In the genomic region with DNA sequence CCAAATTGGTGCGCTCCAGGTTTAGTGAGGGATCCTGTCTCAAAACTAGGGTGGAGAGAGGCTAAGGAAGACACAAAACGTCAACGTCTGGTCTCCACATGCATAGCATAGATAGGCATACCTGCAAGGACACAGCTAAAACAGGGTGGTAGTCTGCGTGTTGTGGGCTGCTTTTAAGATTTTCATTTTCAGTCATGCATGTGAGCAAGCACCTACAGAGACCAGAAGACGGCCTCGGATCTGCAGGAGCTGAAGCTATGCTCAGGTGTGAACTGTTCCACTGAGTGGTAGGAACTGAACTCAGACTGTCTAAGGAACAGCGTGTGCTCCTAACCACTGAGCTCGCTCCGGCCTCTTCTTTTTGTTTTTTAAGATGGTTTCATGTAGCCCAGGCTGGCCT, we compare ENCODE assay signal across 21 mouse cellular contexts. TPM values are rescaled to one million over a fixed set of nuclear protein-coding genes. Genes with fewer than 3 reads are reported as not detected.
DNase-seq lines count a peak whose midpoint lies in the region; ATAC-seq and TF ChIP-seq lines count a peak whose summit lies in the region.
"Had no signal": no experiment of that assay in that cellular context is flagged by ENCODE, and none has a peak within 500 bp of the region (broad histone marks: within the 10 kb centered on the region; RNA-seq: fewer than 3 reads in every experiment).

No protein-coding gene starts in this region.

- dilution Hi-C loops in CH12.LX (cut with MboI; ENCODE audit: extremely low pct_ligation_motif_present, extremely low pct_unique_long_range_greater_than_20kb, low sequenced_read_pairs), result no loop called here

- H3K27ac ChIP-seq in midbrain, embryonic 11.5 days (ENCODE audit: low read depth, low read length), result no peak overlapping the region
- H3K27ac ChIP-seq in midbrain, embryonic 16.5 days (ENCODE audit: low read length), result no peak overlapping the region
- H3K27ac ChIP-seq in CH12.LX (ENCODE audit: insufficient read depth, low read depth), result 0 out of 2 replicates have a peak overlapping the region, but pooled peaks have one; percentile 21
- H3K27ac ChIP-seq in macrophage, result 0 out of 2 replicates have a peak overlapping the region, but pooled peaks have one; percentile 40
- no peak overlapping the region for H3K27ac ChIP-seq in forebrain, embryonic 15.5 days (replicated peaks)
- H3K27ac ChIP-seq: embryonic facial prominence, embryonic 10.5 days; embryonic facial prominence, embryonic 12.5 days; forebrain, embryonic 13.5 days had no signal

- 92% methylated on average over 9 of the region's 9 CpGs for WGBS in midbrain, embryonic 11.5 days
- 96% methylated on average over 9 of the region's 9 CpGs for WGBS in midbrain, embryonic 16.5 days
- 94% methylated on average over 9 of the region's 9 CpGs for WGBS in macrophage (ENCODE audit: missing documents)
- 96% methylated on average over 9 of the region's 9 CpGs for WGBS in forebrain, embryonic 15.5 days

- no peak for TF ChIP-seq RAD21 in CH12.LX (IDR thresholded peaks at IDR 0.05; ENCODE audit: low read depth, low read length)

- no peak for TF ChIP-seq CTCF in CH12.LX (conservative IDR thresholded peaks at IDR 0.05 in 1 of 2, IDR thresholded peaks at IDR 0.05 in 1 of 2; ENCODE audit: low read depth in 2 of 2, low read length in 2 of 2)

- ATAC-seq in midbrain, embryonic 11.5 days (ENCODE audit: low FRiP score), result no peak
- ATAC-seq in midbrain, embryonic 16.5 days, result no peak
- no peak for ATAC-seq in forebrain, embryonic 15.5 days (replicated peaks)
- ATAC-seq: CD4-positive, CD25-positive, alpha-beta regulatory T cell, adult 4 months; forebrain, embryonic 13.5 days; forebrain, embryonic 16.5 days had no signal

- H3K9ac ChIP-seq in midbrain, embryonic 11.5 days (ENCODE audit: low read length), result no peak overlapping the region
- no peak overlapping the region for H3K9ac ChIP-seq in midbrain, embryonic 16.5 days (ENCODE audit: low read depth, low read length)
- H3K9ac ChIP-seq in CH12.LX (ENCODE audit: insufficient read depth, low read depth), result 0 out of 2 replicates have a peak overlapping the region, but pooled peaks have one; percentile 11
- no peak overlapping the region for H3K9ac ChIP-seq in forebrain, embryonic 15.5 days (replicated peaks)
- H3K9ac ChIP-seq: embryonic facial prominence, embryonic 12.5 days; forebrain, embryonic 13.5 days had no signal

- H3K27me3 ChIP-seq in midbrain, embryonic 11.5 days (ENCODE audit: control insufficient read depth, insufficient read depth, low read length), result no peaks in the 10 kb centered on the region
- H3K27me3 ChIP-seq in midbrain, embryonic 16.5 days (ENCODE audit: control insufficient read depth, insufficient read depth, low read depth, low read length), result no peaks in the 10 kb centered on the region
- H3K27me3 ChIP-seq in CH12.LX (replicated peaks), result no peaks in the 10 kb centered on the region
- H3K27me3 ChIP-seq in forebrain, embryonic 15.5 days, result no peaks in the 10 kb centered on the region
- H3K27me3 ChIP-seq: embryonic facial prominence, embryonic 12.5 days; forebrain, embryonic 13.5 days had no signal

- in situ Hi-C loops in CH12.LX (cut with MboI; ENCODE audit: low pct_ligation_motif_present, low pct_unique_long_range_greater_than_20kb, low sequenced_read_pairs), result no loop called here

- no peaks in the 10 kb centered on the region for H3K9me3 ChIP-seq in midbrain, embryonic 11.5 days (ENCODE audit: control insufficient read depth, low read length)
- no peaks in the 10 kb centered on the region for H3K9me3 ChIP-seq in midbrain, embryonic 16.5 days (replicated peaks; ENCODE audit: control insufficient read depth, low read length, poor library complexity, severe bottlenecking)
- no peaks in the 10 kb centered on the region for H3K9me3 ChIP-seq in CH12.LX (replicated peaks; ENCODE audit: low read length)
- no peaks in the 10 kb centered on the region for H3K9me3 ChIP-seq in forebrain, embryonic 15.5 days
- H3K9me3 ChIP-seq: embryonic facial prominence, embryonic 10.5 days; embryonic facial prominence, embryonic 12.5 days; forebrain, embryonic 13.5 days had no signal

- H3K36me3 ChIP-seq in midbrain, embryonic 11.5 days (ENCODE audit: control insufficient read depth, insufficient read depth, low read length), result peaks cover 8% of the 10 kb centered on the region; the same call in 1 of the 2 replicates
- H3K36me3 ChIP-seq in midbrain, embryonic 16.5 days (ENCODE audit: control insufficient read depth, insufficient read depth, low read length), result 0 out of 2 replicates have a peak, but pooled peaks cover 9% of the 10 kb centered on the region
- peaks cover 50 to 61% of the 10 kb centered on the region in 2 experiments for H3K36me3 ChIP-seq in CH12.LX (replicated peaks in 1 of 2; ENCODE audit: control insufficient read depth in 1 of 2, insufficient read depth in 1 of 2, low read length in 1 of 2)
- peaks cover 16% of the 10 kb centered on the region for H3K36me3 ChIP-seq in macrophage (ENCODE audit: inconsistent target)
- H3K36me3 ChIP-seq in forebrain, embryonic 15.5 days, result peaks cover 48% of the 10 kb centered on the region

- H3K4me1 ChIP-seq in midbrain, embryonic 11.5 days (ENCODE audit: control insufficient read depth, insufficient read depth, low read length), result peaks cover 8% of the 10 kb centered on the region
- peaks cover 11% of the 10 kb centered on the region for H3K4me1 ChIP-seq in midbrain, embryonic 16.5 days (ENCODE audit: control insufficient read depth, insufficient read depth, low read length)
- peaks cover 20 to 44% of the 10 kb centered on the region in 2 experiments for H3K4me1 ChIP-seq in CH12.LX (ENCODE audit: control insufficient read depth in 1 of 2, insufficient read depth in 2 of 2)
- H3K4me1 ChIP-seq in forebrain, embryonic 15.5 days, result peaks cover 15% of the 10 kb centered on the region

- H3K4me2 ChIP-seq in midbrain, embryonic 11.5 days, result no peak overlapping the region
- H3K4me2 ChIP-seq in midbrain, embryonic 16.5 days (ENCODE audit: low read length), result no peak overlapping the region
- H3K4me2 ChIP-seq in CH12.LX (ENCODE audit: insufficient read depth, low read depth, poor library complexity, severe bottlenecking), result no peak overlapping the region
- no peak overlapping the region for H3K4me2 ChIP-seq in forebrain, embryonic 15.5 days (replicated peaks)
- H3K4me2 ChIP-seq: embryonic facial prominence, embryonic 12.5 days; forebrain, embryonic 13.5 days had no signal

- H3K79me2 ChIP-seq in CH12.LX (replicated peaks; ENCODE audit: control insufficient read depth, extremely low read depth, insufficient read depth, poor library complexity, severe bottlenecking), result peaks cover 31% of the 10 kb centered on the region
- H3K79me2 ChIP-seq in macrophage (ENCODE audit: inconsistent target), result peaks cover 49% of the 10 kb centered on the region

- H3K4me3 ChIP-seq in midbrain, embryonic 11.5 days (ENCODE audit: low read depth, low read length), result no peak overlapping the region
- no peak overlapping the region for H3K4me3 ChIP-seq in midbrain, embryonic 16.5 days (ENCODE audit: low read depth, low read length)
- no peak overlapping the region for H3K4me3 ChIP-seq in CH12.LX (replicated peaks in 1 of 3; ENCODE audit: low read depth in 2 of 3, low read length in 2 of 3, poor library complexity in 1 of 3)
- H3K4me3 ChIP-seq in macrophage (ENCODE audit: inconsistent target), result no peak overlapping the region
- H3K4me3 ChIP-seq in forebrain, embryonic 15.5 days, result no peak overlapping the region
- H3K4me3 ChIP-seq: embryonic facial prominence, embryonic 10.5 days; embryonic facial prominence, embryonic 12.5 days; forebrain, embryonic 13.5 days had no signal

- TF ChIP-seq EP300 in CH12.LX (IDR thresholded peaks at IDR 0.05; ENCODE audit: low read length), result no peak

- no peak for TF ChIP-seq POLR2A in CH12.LX (IDR thresholded peaks at IDR 0.05; ENCODE audit: low read depth, low read length)

- DNase-seq in midbrain, embryonic 11.5 days (ENCODE audit: low spot score, missing footprints), result peak; percentile 39
- no peak for DNase-seq in CH12.LX (ENCODE audit: extremely low read depth)
- DNase-seq in thymus, postnatal 14 days, result no peak
- DNase-seq: adrenal gland, adult 2 months; adrenal gland, postnatal 10 days; adrenal gland, postnatal 25 days; B cell, adult 2 months; cerebellum, adult 11-12 months; cerebellum, adult 2 months; cerebellum, adult 9-10 months; cerebellum, postnatal 10 days; cerebellum, postnatal 25 days had no signal

RNA-seq across cellular contexts. Expression of gene Alg8, which starts 3.7 kb away (rescaled TPM):
- polyA plus RNA-seq in midbrain, embryonic 11.5 days (2014; fragmentation: Nextera tagmentation; extraction: Ambion mirVana), result 37.1 and 38.1 TPM in 2 replicates
- 12.3 and 12.7 TPM in 2 replicates for polyA plus RNA-seq in midbrain, embryonic 16.5 days (2015; fragmentation: Nextera tagmentation; extraction: Ambion mirVana)
- 14.3 and 16.2 TPM in 2 replicates for total RNA-seq in CH12.LX (2012; rRNA removed)
- total RNA-seq in CH12.LX (2014; rRNA removed), result 20.5 and 24.2 TPM in 2 replicates
- polyA plus RNA-seq in CH12.LX (2012; ENCODE audit: insufficient read length, low read depth), result 42.6 and 48.4 TPM in 2 replicates
- 10 to 100 TPM in 23 of 26 experiments, 1 to 10 TPM in 3; 4.5 to 58.4 (median 33.5) TPM for total RNA-seq in macrophage (2018; cell fraction: chromatin; rRNA removed)
- 10 to 100 TPM; 10.4 to 23.2 (median 17.1) TPM for total RNA-seq in macrophage (2018; cell fraction: cytosol; rRNA removed)
- 10 to 100 TPM; 10.3 to 73.1 (median 31.6) TPM for total RNA-seq in macrophage (2018; cell fraction: nucleus; rRNA removed)
- 16.0 to 32.2 TPM (median 30.1 TPM) in 3 replicates for polyA plus RNA-seq in macrophage (2018)
- 18.9 and 19.0 TPM in 2 replicates for polyA plus RNA-seq in forebrain, embryonic 15.5 days (2015; fragmentation: Nextera tagmentation; extraction: Ambion mirVana)

RNA-seq across cellular contexts. Expression of gene Ndufc2, which starts 24.7 kb away (rescaled TPM):
- 371 and 375 TPM in 2 replicates for polyA plus RNA-seq in midbrain, embryonic 11.5 days (2014; fragmentation: Nextera tagmentation; extraction: Ambion mirVana)
- 426 and 456 TPM in 2 replicates for polyA plus RNA-seq in midbrain, embryonic 16.5 days (2015; fragmentation: Nextera tagmentation; extraction: Ambion mirVana)
- 202 and 217 TPM in 2 replicates for total RNA-seq in CH12.LX (2012; rRNA removed)
- total RNA-seq in CH12.LX (2014; rRNA removed), result 349 and 352 TPM in 2 replicates
- polyA plus RNA-seq in CH12.LX (2012; ENCODE audit: insufficient read length, low read depth), result 277 and 352 TPM in 2 replicates
- 10 to 100 TPM in 9 of 26 experiments, 1 to 10 TPM in 14, not detected in 3; 1.7 to 33.9 (median 7.5) TPM for total RNA-seq in macrophage (2018; cell fraction: chromatin; rRNA removed)
- 100 to 1,000 TPM; 162 to 267 (median 209) TPM for total RNA-seq in macrophage (2018; cell fraction: cytosol; rRNA removed)
- total RNA-seq in macrophage (2018; cell fraction: nucleus; rRNA removed), result 100 to 1,000 TPM in 1 of 26 experiments, 10 to 100 TPM in 25; 17.4 to 134 (median 49.4) TPM
- 165 to 251 TPM (median 199 TPM) in 3 replicates for polyA plus RNA-seq in macrophage (2018)
- polyA plus RNA-seq in forebrain, embryonic 15.5 days (2015; fragmentation: Nextera tagmentation; extraction: Ambion mirVana), result 460 and 479 TPM in 2 replicates

RNA-seq across cellular contexts. Expression of gene Thrsp, which starts 42.4 kb away (rescaled TPM):
- 0.12 TPM in 1 of 2 replicates, not detected in the other for polyA plus RNA-seq in midbrain, embryonic 11.5 days (2014; fragmentation: Nextera tagmentation; extraction: Ambion mirVana)
- polyA plus RNA-seq in midbrain, embryonic 16.5 days (2015; fragmentation: Nextera tagmentation; extraction: Ambion mirVana), result 1.7 and 2.3 TPM in 2 replicates
- not detected in 2 replicates for total RNA-seq in CH12.LX (2012; rRNA removed)
- not detected in 2 replicates for total RNA-seq in CH12.LX (2014; rRNA removed)
- polyA plus RNA-seq in CH12.LX (2012; ENCODE audit: insufficient read length, low read depth), result not detected in 2 replicates
- total RNA-seq in macrophage (2018; cell fraction: chromatin; rRNA removed), result not detected
- total RNA-seq in macrophage (2018; cell fraction: cytosol; rRNA removed), result not detected
- not detected for total RNA-seq in macrophage (2018; cell fraction: nucleus; rRNA removed)
- not detected in 3 replicates for polyA plus RNA-seq in macrophage (2018)
- polyA plus RNA-seq in forebrain, embryonic 15.5 days (2015; fragmentation: Nextera tagmentation; extraction: Ambion mirVana), result 4.1 and 5.6 TPM in 2 replicates
- total RNA-seq: MEL had no signal

RNA-seq across cellular contexts. Expression of gene Kctd21, which starts 43.0 kb away (rescaled TPM):
- 4.6 and 5.8 TPM in 2 replicates for polyA plus RNA-seq in midbrain, embryonic 11.5 days (2014; fragmentation: Nextera tagmentation; extraction: Ambion mirVana)
- 6.7 and 7.6 TPM in 2 replicates for polyA plus RNA-seq in midbrain, embryonic 16.5 days (2015; fragmentation: Nextera tagmentation; extraction: Ambion mirVana)
- 0.50 and 0.81 TPM in 2 replicates for total RNA-seq in CH12.LX (2012; rRNA removed)
- total RNA-seq in CH12.LX (2014; rRNA removed), result 0.12 and 0.19 TPM in 2 replicates
- 0.27 and 0.46 TPM in 2 replicates for polyA plus RNA-seq in CH12.LX (2012; ENCODE audit: insufficient read length, low read depth)
- total RNA-seq in macrophage (2018; cell fraction: chromatin; rRNA removed), result 10 to 100 TPM in 3 of 26 experiments, 1 to 10 TPM in 23; 1.2 to 17.0 (median 4.5) TPM
- total RNA-seq in macrophage (2018; cell fraction: cytosol; rRNA removed), result 10 to 100 TPM in 21 of 26 experiments, 1 to 10 TPM in 5; 5.5 to 21.2 (median 15.6) TPM
- total RNA-seq in macrophage (2018; cell fraction: nucleus; rRNA removed), result 10 to 100 TPM in 9 of 26 experiments, 1 to 10 TPM in 17; 3.8 to 20.6 (median 7.1) TPM
- polyA plus RNA-seq in macrophage (2018), result 7.4 to 17.6 TPM (median 14.3 TPM) in 3 replicates
- 6.6 and 7.1 TPM in 2 replicates for polyA plus RNA-seq in forebrain, embryonic 15.5 days (2015; fragmentation: Nextera tagmentation; extraction: Ambion mirVana)

RNA-seq across cellular contexts. Expression of gene Usp35, which starts 43.3 kb away (rescaled TPM):
- polyA plus RNA-seq in midbrain, embryonic 11.5 days (2014; fragmentation: Nextera tagmentation; extraction: Ambion mirVana), result 2.5 and 2.9 TPM in 2 replicates
- 3.1 and 3.2 TPM in 2 replicates for polyA plus RNA-seq in midbrain, embryonic 16.5 days (2015; fragmentation: Nextera tagmentation; extraction: Ambion mirVana)
- 0.92 and 1.8 TPM in 2 replicates for total RNA-seq in CH12.LX (2012; rRNA removed)
- total RNA-seq in CH12.LX (2014; rRNA removed), result 0.77 and 1.3 TPM in 2 replicates
- 1.2 and 1.6 TPM in 2 replicates for polyA plus RNA-seq in CH12.LX (2012; ENCODE audit: insufficient read length, low read depth)
- 100 to 1,000 TPM in 2 of 26 experiments, 10 to 100 TPM in 24; 28.1 to 106 (median 69.9) TPM for total RNA-seq in macrophage (2018; cell fraction: chromatin; rRNA removed)
- total RNA-seq in macrophage (2018; cell fraction: cytosol; rRNA removed), result 1 to 10 TPM; 1.4 to 9.0 (median 4.8) TPM
- total RNA-seq in macrophage (2018; cell fraction: nucleus; rRNA removed), result 10 to 100 TPM; 12.1 to 66.0 (median 44.3) TPM
- 1.4 to 13.9 TPM (median 2.4 TPM) in 3 replicates for polyA plus RNA-seq in macrophage (2018)
- polyA plus RNA-seq in forebrain, embryonic 15.5 days (2015; fragmentation: Nextera tagmentation; extraction: Ambion mirVana), result 4.4 and 5.8 TPM in 2 replicates

Comparison
In these comparisons a context has a peak if more than half of its experiments do, and no peak if none do; other contexts are left out.
1. H3K27ac ChIP-seq: peak in CH12.LX (single experiment) and macrophage (single experiment); none in midbrain, embryonic 11.5 days (single experiment), midbrain, embryonic 16.5 days (single experiment) and forebrain, embryonic 15.5 days (single experiment).